Mouse (Mus musculus) spleen, adult 2 months (tissue): ENCODE results near the gene Slc35f6.
A peak's percentile ranks its signal among the peaks of the same experiment; 100 is the strongest.

ENCODE experiments used
- CTCF ChIP-seq: fragments of 200-500 bp; IDR thresholded peaks from 2 replicates; pipeline ENCODE4 v1.5.1; 2011; ENCODE audit warnings: mild to moderate bottlenecking, inconsistent platforms; ENCODE audit not compliant: insufficient read depth, insufficient read length, insufficient replicate concordance; ENCODE audit errors: extremely low read depth
- POLR2A ChIP-seq: fragments of 200-500 bp; IDR thresholded peaks from 2 replicates; pipeline ENCODE4 v1.6.1; 2011; ENCODE audit warnings: low read depth, low read length, inconsistent platforms

DNA sequence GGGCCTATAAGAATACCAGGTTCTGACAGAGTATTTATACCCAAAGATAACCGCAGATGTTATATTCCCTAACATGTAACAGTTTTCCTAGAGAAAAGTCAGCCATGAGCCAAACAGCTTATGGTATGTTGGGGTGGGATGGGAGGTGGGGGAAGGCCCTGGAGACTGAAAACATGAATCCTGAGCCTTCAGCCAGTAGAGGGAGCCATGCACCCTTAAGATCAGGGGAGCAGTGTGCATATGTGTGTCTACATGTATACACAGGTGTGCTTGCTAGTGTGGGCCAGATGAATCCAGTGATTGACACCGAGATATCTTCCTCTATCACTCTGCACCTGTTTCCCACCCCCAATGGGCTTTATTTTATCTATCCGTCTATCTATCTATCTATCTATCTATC lies 39.0 kb downstream of the Slc35f6 start:
- peak; percentile 26; the same call in 1 of the 2 replicates for TF ChIP-seq CTCF
- TF ChIP-seq POLR2A = no peak
